Mouse (Mus musculus) urinary bladder, postnatal 14 days (tissue): ENCODE measurements around the gene Olfr239.
"Not testable (repeated sequence)": the region's sequence is repeated elsewhere in the genome, so short reads cannot be mapped to it uniquely, and the experiment has no call there.

Experiments used
- DNase-seq: peaks from one replicate; pipeline ENCODE4 v3.0.0; 2021; ENCODE audit warnings: low spot score

Olfr239 gene

DNA sequence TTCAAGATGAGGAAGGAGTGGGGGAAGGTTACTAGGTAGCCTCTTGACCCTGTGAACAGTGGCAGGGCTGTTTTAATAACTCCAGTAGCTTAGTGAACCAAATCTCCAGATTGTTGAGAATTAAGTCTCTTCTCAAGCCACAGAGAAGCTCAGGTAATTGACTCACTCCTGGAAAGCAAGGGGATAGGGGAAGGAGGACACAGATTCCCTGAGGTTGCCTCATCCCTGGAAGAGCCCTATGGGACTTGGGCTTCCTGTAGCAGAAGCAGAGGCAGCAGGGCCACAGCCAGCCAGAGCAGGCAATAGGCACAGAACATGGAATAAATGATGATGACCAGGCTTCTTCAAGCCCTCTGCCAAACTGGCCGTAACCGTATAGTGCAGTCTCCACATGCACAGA, at the start of gene Olfr239:
Gene Olfr239, plus strand, starts transcription at position 301 of the 400 bp plus-strand sequence.
- DNase-seq = not testable (repeated sequence)

DNA sequence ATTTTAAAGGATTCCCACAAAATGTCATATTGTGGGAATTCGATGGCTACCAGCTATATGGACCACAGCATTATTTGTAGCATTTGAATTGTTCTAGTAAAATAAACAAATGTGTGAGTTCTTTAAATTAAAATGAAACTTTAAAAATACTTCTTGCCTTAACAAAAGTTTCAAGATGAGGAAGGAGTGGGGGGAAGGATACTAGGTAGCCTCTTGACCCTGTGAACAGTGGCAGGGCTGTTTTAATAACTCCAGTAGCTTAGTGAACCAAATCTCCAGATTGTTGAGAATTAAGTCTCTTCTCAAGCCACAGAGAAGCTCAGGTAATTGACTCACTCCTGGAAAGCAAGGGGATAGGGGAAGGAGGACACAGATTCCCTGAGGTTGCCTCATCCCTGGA, 23.0 kb upstream of the Olfr239 start, which contains the start of gene Olfr55:
Gene Olfr55, plus strand, starts transcription at position 301 of the 400 bp plus-strand sequence.
- DNase-seq = not testable (repeated sequence)

DNA sequence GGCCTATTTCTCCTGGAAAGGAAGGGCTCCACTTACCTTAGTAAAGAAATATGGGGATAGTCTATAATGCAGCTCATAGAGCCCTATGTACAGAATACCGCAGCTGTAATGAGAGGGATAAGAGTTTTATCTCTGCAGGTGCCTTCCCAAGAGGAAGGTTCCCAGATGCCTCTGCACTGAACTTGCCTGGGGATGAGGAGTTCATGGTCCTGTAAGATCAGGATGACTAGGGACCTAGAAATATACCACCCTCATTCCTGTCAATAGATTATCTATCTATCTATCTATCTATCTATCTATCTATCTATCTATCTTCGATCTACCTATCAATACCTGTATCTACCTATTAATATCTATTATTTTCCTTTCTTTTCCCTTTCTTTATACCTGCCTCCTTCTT, 30.5 kb downstream of the Olfr239 start, which contains the start of gene Olfr1564:
Gene Olfr1564, minus strand, starts transcription at position 101 of the 400 bp plus-strand sequence.
- DNase-seq = no peak

DNA sequence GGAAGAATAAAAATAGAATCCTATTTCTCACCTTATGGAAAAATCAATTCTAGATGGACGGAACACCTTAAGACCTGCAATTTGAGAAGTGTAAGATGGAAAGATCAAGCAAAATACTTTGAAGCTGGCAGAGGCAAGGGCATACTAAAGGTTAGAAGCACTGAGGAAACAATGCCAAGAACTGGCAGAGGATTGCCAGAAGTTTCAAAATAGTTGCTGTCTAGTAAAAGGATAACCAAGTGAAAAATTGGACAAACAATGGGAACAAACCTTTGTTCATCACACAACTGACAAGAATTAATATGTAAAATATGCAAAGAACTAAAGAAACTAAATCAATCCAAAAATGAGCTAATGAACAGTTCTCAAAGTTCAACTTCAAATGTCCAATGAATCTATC, 45.5 kb downstream of the Olfr239 start:
- not testable (repeated sequence) for DNase-seq
